Mouse (Mus musculus): Measurements from ENCODE around the gene Mmp9.

DNA sequence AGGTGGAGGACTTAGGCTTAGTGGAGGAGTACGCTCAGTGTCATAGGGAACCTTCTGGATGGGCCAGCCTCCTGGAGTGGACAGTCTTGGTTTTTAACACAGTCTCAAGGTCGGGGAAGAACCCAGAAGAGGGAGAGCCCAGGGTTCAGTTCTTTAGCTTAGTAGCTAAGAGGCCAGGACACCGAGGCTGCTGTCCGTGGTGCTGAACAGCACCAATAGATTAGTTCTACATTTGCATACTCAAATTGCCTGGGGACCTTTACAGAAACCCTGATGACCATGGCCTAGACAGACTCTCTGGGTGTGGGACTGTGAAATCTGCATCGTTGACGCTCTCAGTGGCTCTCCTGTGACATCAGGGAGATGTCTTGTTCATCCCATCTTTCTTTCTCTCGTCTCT is 39.2 kb downstream of the Mmp9 start:
- TF ChIP-seq CTCF (IDR thresholded peaks at IDR 0.05; ENCODE audit: control insufficient read depth, insufficient read depth, low read length) (no peak), POLR2A (IDR thresholded peaks at IDR 0.05; ENCODE audit: borderline replicate concordance, control insufficient read depth, low read depth, low read length) (no peak)
